Mouse (Mus musculus) heart, postnatal 10 days (tissue): Measurements from ENCODE around the gene Cpe. TPM values are rescaled to one million over a fixed set of nuclear protein-coding genes. Genes with fewer than 3 reads are reported as not detected.

Experiments
- DNase-seq, 2 experiments: peaks; one replicate each; pipeline ENCODE4 v3.0.0; 2021
- intact Hi-C: fragments of 180-260 bp; cut with DNase I; formaldehyde crosslinking; loops from one replicate; pipeline ENCODE4 v1.15.1; 2025
- total RNA-seq, 2 experiments: library from RNA; stranded (reverse); gene quantifications; 2 replicates each; pipeline ENCODE4 v1.2.3; 2021

The Cpe gene
- total RNA-seq, 2 experiments from 2014 or later, result 243 to 249 TPM

GRCm38 (mm10) chr8:64596396-64596795, 96.5 kb downstream of the Cpe start:
- no peak for DNase-seq
- intact Hi-C loops, result loop anchor here (5.0 kb wide), 1 partner anchor 574 kb away; no protein-coding TSS in a partner anchor

GRCm38 (mm10) chr8:64590456-64590855, 102.4 kb downstream of the Cpe start:
- DNase-seq, result no peak
- intact Hi-C loops, result no loop called here

DNA sequence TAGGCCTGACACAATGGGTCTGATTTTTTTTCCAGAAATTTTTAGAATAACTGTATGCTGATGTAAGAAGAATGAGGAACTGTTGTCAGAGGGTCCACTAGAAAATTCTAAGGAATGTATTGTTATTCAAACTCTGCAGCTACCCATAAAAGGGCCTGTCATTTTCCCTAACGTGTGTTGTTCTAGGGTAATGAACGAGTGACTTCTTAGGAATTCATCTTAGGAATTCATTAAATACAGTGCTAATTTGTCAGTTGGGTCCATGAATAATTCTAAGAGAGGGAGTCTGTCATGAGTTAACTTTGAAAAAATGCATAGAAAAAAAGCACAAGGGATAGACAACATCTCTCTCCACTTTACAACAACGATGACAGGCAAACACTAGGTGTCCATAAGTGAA, 110.0 kb downstream of the Cpe start:
- DNase-seq, result no peak
- intact Hi-C loops, result no loop called here

DNA sequence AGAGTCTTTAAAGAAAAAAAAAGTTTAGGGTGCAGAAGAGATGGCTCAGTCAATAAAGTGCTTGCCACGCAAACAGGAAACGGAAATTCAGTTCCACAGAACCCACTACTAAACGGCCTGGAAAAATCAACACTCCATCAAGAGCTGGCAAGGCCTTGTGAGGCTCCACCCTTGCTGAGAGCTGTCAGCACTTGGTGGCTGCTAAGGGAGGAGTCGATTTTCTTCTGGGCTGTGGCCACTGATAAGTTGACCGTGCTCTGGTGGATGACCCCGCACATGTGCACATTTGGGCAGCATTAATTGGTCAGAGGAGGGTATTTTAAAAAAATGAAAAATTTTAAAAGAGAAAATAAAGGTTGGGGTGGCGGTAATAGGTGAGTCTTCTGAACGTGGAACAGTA, 114.6 kb downstream of the Cpe start:
- intact Hi-C loops, result no loop called here
- peak in 1 of 2 experiments; percentile 14 for DNase-seq

DNA sequence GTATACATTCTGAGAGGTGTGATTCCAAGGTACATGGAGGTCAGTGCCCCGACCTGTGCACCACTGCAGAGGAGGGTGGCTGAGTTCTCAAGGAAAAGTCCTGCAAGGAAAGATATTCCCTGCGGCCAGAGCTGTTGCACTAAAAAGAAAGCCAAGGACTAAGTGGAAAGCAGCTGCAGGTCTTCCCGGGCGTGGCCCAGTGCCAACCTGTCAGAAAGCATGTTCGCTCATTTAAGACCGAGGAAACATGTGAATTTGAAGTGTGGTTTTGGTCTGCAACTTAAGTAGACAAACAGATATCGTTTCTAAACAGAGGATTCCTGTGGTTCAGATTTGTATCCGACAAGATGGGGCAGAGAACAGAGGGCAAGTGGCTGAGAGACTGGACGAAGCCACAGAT, 117.9 kb downstream of the Cpe start:
- intact Hi-C loops, result no loop called here
- peak; percentile 49 to 53 for DNase-seq

- peak; percentile 48 to 65 for DNase-seq
- intact Hi-C loops, result loop anchor here (1.0 to 5.0 kb wide), 3 partner anchors 341 to 671 kb away; partner anchors contain the start of gene Tll1
Observed at GRCm38 (mm10) chr8:64548054-64548850, 144.6 kb downstream of the Cpe start.

DNA sequence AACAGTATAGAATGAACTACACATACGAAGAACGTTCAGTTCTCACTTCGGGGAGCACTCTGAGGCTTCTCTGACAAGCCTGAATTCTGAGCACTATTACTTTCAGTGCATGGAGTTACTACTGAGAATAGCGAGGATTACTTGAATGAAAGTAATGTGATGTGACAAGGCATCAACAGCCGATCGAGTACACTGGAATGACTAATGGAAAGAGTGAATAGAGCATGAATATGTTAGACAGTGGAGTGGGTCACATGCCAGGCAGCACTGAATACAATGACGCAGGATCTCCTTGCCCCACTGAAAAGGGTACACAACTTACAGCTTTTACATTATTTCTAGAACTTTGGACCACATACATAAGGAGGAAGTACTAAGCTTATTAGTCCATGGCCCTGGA, 149.4 kb downstream of the Cpe start:
- intact Hi-C loops, result no loop called here
- DNase-seq, result no peak

Other genes starting within 250 kb of the Cpe start
- gene Msmo1, start 40.7 kb upstream of the Cpe start, total RNA-seq, result 10 to 100 TPM; 10.7 to 12.2 TPM
- 10 to 100 TPM; 13.7 to 13.9 TPM for gene Klhl2, start 157.0 kb upstream of the Cpe start, total RNA-seq